Mouse (Mus musculus) embryonic facial prominence, embryonic 14.5 days (tissue): Measurements from ENCODE around the gene Arl16. TPM values are rescaled to one million over a fixed set of nuclear protein-coding genes. Genes with fewer than 3 reads are reported as not detected.
A peak's percentile ranks its signal among the peaks of the same experiment; 100 is the strongest.

Experiments used
- ATAC-seq: fragments of 200-750 bp; cut with Nextera tagmentation; 2 replicates; pipeline ENCODE4 v1.8.0; 2017; ENCODE audit warnings: low read depth, moderate number of reproducible peaks, moderate TSS enrichment
- DNase-seq: peaks from one replicate; pipeline ENCODE4 v3.0.0-alpha.2; 2015; ENCODE audit warnings: low spot score
- H3K27ac ChIP-seq: fragments of 300-500 bp; sonication (generic); replicated peaks from 2 replicates; pipeline ENCODE4 v1.5.1; 2014; ENCODE audit warnings: low read depth, mild to moderate bottlenecking, low read length, moderate library complexity
- H3K27me3 ChIP-seq: fragments of 300-500 bp; sonication (generic); replicated peaks from 2 replicates; pipeline ENCODE4 v1.6.1; 2014; ENCODE audit warnings: low read length; ENCODE audit not compliant: control insufficient read depth, insufficient read depth
- H3K36me3 ChIP-seq: fragments of 300-500 bp; sonication (generic); 2 replicates; pipeline ENCODE4 v1.6.1; 2014; ENCODE audit warnings: low read length, mixed read lengths; ENCODE audit not compliant: control insufficient read depth, insufficient read depth
- H3K4me1 ChIP-seq: fragments of 300-500 bp; sonication (generic); 2 replicates; pipeline ENCODE4 v1.6.1; 2014; ENCODE audit warnings: antibody characterized with exemption, low read length; ENCODE audit not compliant: control insufficient read depth, insufficient read depth
- H3K4me2 ChIP-seq: fragments of 300-500 bp; sonication (generic); 2 replicates; pipeline ENCODE4 v1.6.1; 2014; ENCODE audit warnings: low read depth, mild to moderate bottlenecking, low read length, moderate library complexity, mixed read lengths
- H3K4me3 ChIP-seq: fragments of 300-500 bp; sonication (generic); 2 replicates; pipeline ENCODE4 v1.5.1; 2014; ENCODE audit warnings: low read depth, mild to moderate bottlenecking, low read length
- H3K9ac ChIP-seq: fragments of 300-500 bp; sonication (generic); 2 replicates; pipeline ENCODE4 v1.6.1; 2014; ENCODE audit warnings: low read depth, mild to moderate bottlenecking, low read length, moderate library complexity, mixed read lengths
- H3K9me3 ChIP-seq: fragments of 300-500 bp; sonication (generic); 2 replicates; pipeline ENCODE4 v1.6.1; 2016; ENCODE audit warnings: low read length; ENCODE audit not compliant: control insufficient read depth
- WGBS: fragments of 180-500 bp; shearing (Covaris S2); extraction: QIAGEN DNeasy Blood & Tissue Kit; methylation state at CpG from one replicate; pipeline ENCODE4 v1.1.7; 2014; 5-methylcytosine and 5-hydroxymethylcytosine counted together
- polyA plus RNA-seq: library from polyadenylated mRNA; unstranded; fragments of >200 nt; fragmentation: Nextera tagmentation; extraction: Ambion mirVana; gene quantifications from 2 replicates; pipeline ENCODE4 v1.2.1, GENCODE M21; 2014

Gene Arl16
- polyA plus RNA-seq, 1 experiment from 2014 or later = 43.2 TPM

DNA sequence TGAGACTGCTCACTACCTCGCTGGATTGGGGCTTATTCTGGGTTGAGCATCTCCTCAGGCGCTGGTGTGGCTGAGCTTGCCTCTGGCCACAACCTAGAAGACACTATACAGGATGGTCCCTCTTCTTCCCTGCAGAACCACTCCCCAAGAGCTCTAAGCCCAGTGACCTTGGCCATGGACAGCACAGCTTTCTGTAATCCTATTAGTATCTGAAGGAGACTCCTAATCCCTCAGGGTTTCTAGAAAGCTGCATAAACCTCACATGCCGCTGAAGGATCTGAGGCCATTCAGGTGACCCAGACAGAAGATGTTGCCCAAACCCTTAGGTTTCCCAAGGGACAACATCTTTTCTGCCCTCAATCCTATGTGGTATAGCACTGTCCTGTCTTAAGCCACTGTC is 15.2 kb downstream of the Arl16 start:
- no peak for ATAC-seq
- Histone ChIP-seq H3K9ac (no peak overlapping the region), H3K27ac (no peak overlapping the region), H3K9me3 (no peaks in the 10 kb centered on the region), H3K4me2 (no peak overlapping the region), H3K4me1 (no peaks in the 10 kb centered on the region; the same call in 1 of the 2 replicates), H3K36me3 (no peaks in the 10 kb centered on the region), H3K4me3 (no peak overlapping the region), H3K27me3 (no peaks in the 10 kb centered on the region)
- 59% methylated on average over 3 of the region's 3 CpGs for WGBS
- DNase-seq = no peak

DNA sequence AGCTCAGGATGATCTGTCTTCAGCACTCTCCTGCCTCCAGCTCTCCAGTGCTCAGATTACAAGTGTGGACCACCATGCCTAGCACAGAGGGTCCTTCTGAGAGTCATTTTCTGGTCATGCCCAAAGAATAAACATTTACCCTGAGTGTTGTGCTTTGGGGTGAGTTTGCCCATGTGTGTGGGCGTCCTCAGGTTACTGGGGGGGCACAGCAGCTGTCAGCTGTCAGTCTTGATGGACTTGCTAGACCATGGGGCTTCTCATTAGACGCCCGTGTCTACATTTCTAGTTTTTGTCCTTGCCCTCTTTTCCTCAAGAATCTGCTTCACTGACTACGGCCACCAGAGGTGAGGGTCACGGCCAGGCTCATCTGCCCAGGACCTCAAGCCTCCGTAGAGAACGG is 20.2 kb downstream of the Arl16 start:
- no peak for DNase-seq
- Histone ChIP-seq H3K9me3 (no peaks in the 10 kb centered on the region), H3K27ac (no peak overlapping the region), H3K27me3 (no peaks in the 10 kb centered on the region), H3K4me1 (no peaks in the 10 kb centered on the region), H3K4me2 (no peak overlapping the region), H3K4me3 (no peak overlapping the region), H3K36me3 (no peaks in the 10 kb centered on the region), H3K9ac (no peak overlapping the region)
- WGBS = 65% methylated on average over 7 of the region's 7 CpGs
- no peak for ATAC-seq

DNA sequence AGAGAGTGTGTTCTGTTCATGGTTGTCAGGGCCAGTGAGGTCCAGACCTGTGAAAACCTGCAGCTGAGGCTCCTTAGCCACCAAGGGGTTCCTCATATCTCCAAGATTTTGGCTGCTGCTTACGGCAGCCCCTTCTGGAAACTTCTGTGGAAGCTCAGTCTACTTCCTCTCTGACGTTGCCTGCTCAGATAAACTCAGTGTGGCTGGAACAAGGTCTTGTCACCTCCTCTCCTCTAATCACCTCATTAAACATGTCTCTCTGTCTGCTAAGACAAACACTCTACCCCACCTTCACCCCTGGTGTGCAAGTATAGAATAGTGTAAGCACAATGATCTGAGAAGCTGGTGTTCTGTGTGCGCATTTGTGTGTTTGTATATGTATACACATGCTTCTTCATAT is 21.9 kb downstream of the Arl16 start:
- Histone ChIP-seq H3K4me2 (no peak overlapping the region), H3K27me3 (no peaks in the 10 kb centered on the region), H3K4me1 (no peaks in the 10 kb centered on the region), H3K27ac (no peak overlapping the region), H3K4me3 (no peak overlapping the region), H3K9me3 (no peaks in the 10 kb centered on the region), H3K36me3 (no peaks in the 10 kb centered on the region), H3K9ac (no peak overlapping the region)
- DNase-seq = no peak
- no peak for ATAC-seq
- WGBS = 88% methylated on average over 3 of the region's 3 CpGs

DNA sequence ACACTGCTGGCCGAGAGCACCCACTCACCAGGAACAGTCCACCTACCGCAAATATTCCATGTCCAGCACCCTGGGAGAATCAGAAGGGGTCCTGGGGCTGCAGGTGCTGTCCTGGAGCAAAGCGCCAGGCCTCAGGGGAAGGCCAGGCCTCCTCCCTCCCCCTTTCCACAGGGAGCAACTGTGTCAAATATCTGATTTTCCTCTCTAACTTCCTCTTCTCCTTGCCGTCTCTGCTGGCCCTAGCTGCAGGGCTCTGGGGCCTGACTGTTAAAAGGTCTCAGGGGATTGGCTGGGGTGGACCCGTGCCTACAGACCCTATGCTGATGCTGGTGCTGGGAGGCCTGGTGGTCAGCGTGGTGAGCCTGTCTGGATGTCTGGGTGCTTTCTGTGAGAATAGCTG is 23.3 kb downstream of the Arl16 start:
- Histone ChIP-seq H3K27me3 (no peaks in the 10 kb centered on the region), H3K9me3 (no peaks in the 10 kb centered on the region), H3K36me3 (no peaks in the 10 kb centered on the region), H3K4me2 (no peak overlapping the region), H3K4me3 (no peak overlapping the region), H3K9ac (no peak overlapping the region), H3K27ac (no peak overlapping the region), H3K4me1 (no peaks in the 10 kb centered on the region)
- DNase-seq (no peak), ATAC-seq (no peak)
- WGBS = 64% methylated on average over 6 of the region's 6 CpGs

DNA sequence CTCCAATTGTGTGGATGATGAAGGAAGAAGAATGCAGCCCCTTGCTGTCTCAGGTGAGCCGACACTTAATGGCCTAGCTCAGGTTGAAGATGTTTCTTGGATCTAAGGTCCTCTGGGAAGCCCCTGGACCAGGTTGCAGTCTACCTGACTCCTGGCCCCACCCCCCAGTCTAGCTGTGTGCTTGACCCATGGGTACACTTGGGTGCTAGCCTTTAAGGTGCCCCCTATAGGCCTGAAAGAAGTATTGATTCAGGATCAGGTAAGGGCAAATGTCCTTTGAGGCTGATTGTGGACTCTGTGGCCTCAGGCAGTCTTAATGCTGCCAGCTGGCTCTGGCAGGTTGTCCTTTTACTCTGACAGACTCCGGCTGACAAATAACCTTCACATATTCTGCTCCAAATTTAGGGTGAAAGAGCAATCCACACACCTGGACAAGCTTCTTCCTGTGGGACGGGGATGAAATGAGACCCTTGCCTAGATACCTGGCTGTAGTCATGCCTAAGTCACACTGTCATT is 24.6 kb downstream of the Arl16 start:
- Histone ChIP-seq H3K4me1 (no peaks in the 10 kb centered on the region), H3K9ac (no peak overlapping the region), H3K36me3 (no peaks in the 10 kb centered on the region), H3K9me3 (no peaks in the 10 kb centered on the region), H3K27ac (no peak overlapping the region), H3K27me3 (no peaks in the 10 kb centered on the region), H3K4me3 (no peak overlapping the region), H3K4me2 (no peak overlapping the region)
- ATAC-seq (no peak), DNase-seq (no peak)
- whole genome bisulfite sequencing = 84% methylated on average over 3 of the region's 3 CpGs

DNA sequence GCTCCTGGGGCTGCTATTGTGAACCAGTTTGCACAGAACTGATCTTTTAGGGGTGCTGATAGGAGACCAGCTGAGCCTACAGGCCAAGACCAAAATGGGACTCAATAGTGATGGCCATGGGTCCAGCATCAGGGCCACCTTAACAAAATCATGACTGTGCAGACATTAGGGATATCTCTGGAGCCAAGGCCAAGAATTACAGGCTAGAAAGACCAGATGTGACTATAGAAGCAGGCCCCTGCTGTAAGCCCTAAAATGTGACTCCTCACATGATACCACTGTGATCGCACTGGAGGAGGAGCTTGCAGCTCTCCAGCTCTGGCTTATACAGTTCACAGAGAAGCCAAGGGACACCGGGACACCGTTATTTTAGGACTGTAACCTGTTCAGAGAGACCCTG is 25.1 kb downstream of the Arl16 start, which contains the start of gene Tspan10:
TSS of gene Tspan10 (plus strand) at position 301 of the 400 bp plus-strand sequence.
- WGBS = 96% methylated on average over 3 of the region's 3 CpGs
- ATAC-seq (no peak), DNase-seq (no peak)
- H3K4me3 ChIP-seq = no peak within 1 kb of the TSS
- no peaks in the 10 kb centered on the region for H3K9me3 ChIP-seq
- no peaks in the 10 kb centered on the region for H3K27me3 ChIP-seq
- H3K9ac ChIP-seq = no peak within 1 kb of the TSS
- no peaks in the 10 kb centered on the region for H3K4me1 ChIP-seq
- H3K36me3 ChIP-seq = no peaks in the 10 kb centered on the region
- no peak within 1 kb of the TSS for H3K4me2 ChIP-seq
- no peak within 1 kb of the TSS for H3K27ac ChIP-seq

DNA sequence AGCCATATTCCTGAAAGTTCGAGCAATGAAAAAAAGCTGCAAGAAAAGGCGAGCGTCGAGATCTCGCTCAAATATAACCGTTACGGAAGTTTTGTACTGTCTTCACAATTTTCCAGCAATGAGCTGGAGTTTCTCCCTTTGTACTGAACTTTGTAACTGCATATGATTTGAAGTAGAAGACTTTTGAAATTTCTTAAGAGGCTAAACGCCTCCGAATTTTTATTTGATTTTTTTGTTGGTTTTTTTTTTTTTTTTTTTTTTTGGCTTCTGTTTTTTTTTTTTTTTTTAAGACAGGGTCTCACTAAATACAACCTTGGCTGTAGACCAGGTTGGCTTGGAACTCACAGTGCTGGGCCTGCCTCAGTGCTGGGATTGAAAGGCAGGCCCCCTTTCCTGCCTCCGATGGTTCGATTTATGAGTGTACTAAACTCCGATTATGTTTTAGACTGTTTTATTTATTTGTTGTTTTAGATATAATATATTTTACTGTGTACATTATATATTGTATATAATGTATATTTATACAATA is 29.5 kb downstream of the Arl16 start:
- H3K4me1 ChIP-seq = peaks cover 11% of the 10 kb centered on the region
- H3K4me3 ChIP-seq = peak overlapping the region; percentile 99
- DNase-seq (peak; percentile 24), ATAC-seq (no peak)
- H3K27me3 ChIP-seq = no peaks in the 10 kb centered on the region
- H3K27ac ChIP-seq = peak overlapping the region; percentile 76
- no peaks in the 10 kb centered on the region for H3K9me3 ChIP-seq
- H3K9ac ChIP-seq = peak overlapping the region; percentile 97
- peaks cover 24% of the 10 kb centered on the region for H3K36me3 ChIP-seq
- peak overlapping the region; percentile 75 for H3K4me2 ChIP-seq
- WGBS = 24% methylated on average over 12 of the region's 12 CpGs

DNA sequence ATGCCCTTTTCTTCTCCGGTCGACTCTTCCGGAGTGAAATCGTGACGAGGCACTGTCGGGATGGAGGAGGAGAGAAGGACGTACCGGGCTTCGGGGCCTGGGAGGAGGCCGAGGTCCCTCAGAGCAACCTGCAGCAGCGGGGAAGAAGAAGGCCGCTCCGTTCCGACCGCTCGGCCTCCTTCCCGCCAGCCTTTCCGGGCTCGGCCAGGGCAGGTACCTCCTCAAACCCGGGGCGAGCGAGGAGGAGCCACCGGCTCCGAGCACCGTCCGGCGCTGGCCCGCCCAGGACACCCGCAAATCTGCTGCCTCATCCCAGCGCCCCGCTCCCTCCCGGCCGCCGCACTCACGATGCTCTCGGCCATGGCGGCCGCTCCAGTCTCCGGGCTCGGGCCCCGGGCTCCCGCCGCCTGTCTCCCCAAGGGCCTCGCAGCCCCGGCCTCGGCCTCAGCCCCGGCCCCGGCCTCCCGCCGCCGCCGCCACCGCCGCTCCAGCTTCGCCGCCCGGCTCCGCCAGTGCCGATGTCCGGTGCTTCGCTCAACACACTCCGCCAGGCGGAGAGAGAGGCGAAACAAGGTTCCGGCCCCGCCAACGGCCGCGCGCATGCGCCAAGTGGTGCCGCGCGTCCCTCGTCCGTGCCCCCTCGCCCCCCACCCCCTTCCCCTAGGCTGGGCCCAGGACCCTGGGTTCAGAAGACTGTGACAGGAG is 30.1 kb downstream of the Arl16 start, which contains the start of gene Nploc4:
TSS of gene Nploc4 (minus strand) at position 557 of the 705 bp plus-strand sequence.
- Histone ChIP-seq H3K4me1 (peaks cover 11% of the 10 kb centered on the region), H3K36me3 (peaks cover 30% of the 10 kb centered on the region), H3K27ac (peak within 1 kb of the TSS; percentile 76), H3K9me3 (no peaks in the 10 kb centered on the region), H3K4me3 (peak within 1 kb of the TSS; percentile 99), H3K4me2 (peak within 1 kb of the TSS; percentile 75), H3K27me3 (no peaks in the 10 kb centered on the region), H3K9ac (peak within 1 kb of the TSS; percentile 97)
- DNase-seq (peak; percentile 92), ATAC-seq (peak; percentile 92)
- WGBS = under 1% methylated on average over 38 of the region's 77 CpGs

DNA sequence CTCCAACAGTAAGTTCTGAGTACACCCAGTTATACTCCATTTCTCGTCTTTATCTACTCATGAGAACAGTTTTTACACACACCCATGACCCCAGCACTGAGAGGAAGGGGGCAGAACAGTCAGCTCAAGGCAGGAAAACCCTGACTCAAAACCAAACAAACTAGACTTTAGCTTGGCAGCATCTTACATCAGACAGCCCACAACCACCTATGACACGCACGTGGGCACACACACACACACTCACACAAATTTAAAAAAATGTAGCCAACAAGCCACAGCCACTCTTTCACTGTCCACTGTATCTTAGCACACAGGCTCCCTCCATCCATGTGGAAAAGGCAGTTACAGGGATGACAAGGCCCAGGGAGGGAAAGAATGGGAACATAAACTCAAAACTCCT is 40.7 kb downstream of the Arl16 start:
- WGBS = 94% methylated on average over 3 of the region's 3 CpGs
- Histone ChIP-seq H3K9me3 (no peaks in the 10 kb centered on the region), H3K4me3 (no peak overlapping the region), H3K9ac (no peak overlapping the region), H3K4me1 (no peaks in the 10 kb centered on the region), H3K36me3 (peaks cover 86% of the 10 kb centered on the region), H3K4me2 (no peak overlapping the region), H3K27ac (no peak overlapping the region), H3K27me3 (no peaks in the 10 kb centered on the region)
- DNase-seq (no peak), ATAC-seq (no peak)
